Mouse (Mus musculus): Measurements from ENCODE around the gene Vsig1. TPM values are rescaled to one million over a fixed set of nuclear protein-coding genes. Genes with fewer than 3 reads are reported as not detected.

Gene Vsig1
- 27.9 and 30.5 TPM in 2 replicates for polyA plus RNA-seq (2015; fragmentation: Nextera tagmentation; extraction: Ambion mirVana)

- Histone ChIP-seq H3K4me1 (no peaks in the 10 kb centered on the region), H3K36me3 (no peaks in the 10 kb centered on the region), H3K9me3 (no peaks in the 10 kb centered on the region), H3K4me2 (no peak within 1 kb of the TSS), H3K4me3 (replicated peaks) (no peak within 1 kb of the TSS; the same call in 1 of the 2 replicates), H3K27me3 (replicated peaks) (0 out of 2 replicates have a peak, but pooled peaks cover 4% of the 10 kb centered on the region), H3K9ac (no peak within 1 kb of the TSS), H3K27ac (no peak within 1 kb of the TSS)
- WGBS: 55% methylated on average over 7 of the region's 7 CpGs
- ATAC-seq (ENCODE audit: insufficient read depth, low FRiP score, low read depth): peak; percentile 60; the same call in 1 of the 2 replicates
These were observed at the start of gene Vsig1 for GRCm38 (mm10) chrX:140907360-140907759. Gene Vsig1, plus strand, starts transcription at chrX:140907608.

- H3K9ac ChIP-seq: no peak overlapping the region
- ATAC-seq (ENCODE audit: insufficient read depth, low FRiP score, low read depth): no peak
- H3K27ac ChIP-seq: no peak overlapping the region
- no peaks in the 10 kb centered on the region for H3K9me3 ChIP-seq
- WGBS: 87% methylated on average over 6 of the region's 6 CpGs
- no peak overlapping the region for H3K4me2 ChIP-seq
- no peak overlapping the region for H3K4me3 ChIP-seq (replicated peaks)
- no peaks in the 10 kb centered on the region for H3K4me1 ChIP-seq
- H3K27me3 ChIP-seq (replicated peaks): 0 out of 2 replicates have a peak, but pooled peaks cover 2% of the 10 kb centered on the region
- no peaks in the 10 kb centered on the region for H3K36me3 ChIP-seq
These were observed 44.6 kb upstream of the Vsig1 start for GRCm38 (mm10) chrX:140862760-140863159.

- Histone ChIP-seq H3K4me2 (no peak overlapping the region), H3K27ac (no peak overlapping the region), H3K36me3 (no peaks in the 10 kb centered on the region), H3K27me3 (replicated peaks) (0 out of 2 replicates have a peak, but pooled peaks cover 2% of the 10 kb centered on the region), H3K9me3 (no peaks in the 10 kb centered on the region), H3K4me3 (replicated peaks) (no peak overlapping the region), H3K4me1 (no peaks in the 10 kb centered on the region), H3K9ac (no peak overlapping the region)
- no peak for ATAC-seq (ENCODE audit: insufficient read depth, low FRiP score, low read depth)
- WGBS: 83% methylated on average over 4 of the region's 4 CpGs
These were observed 44.0 kb upstream of the Vsig1 start for GRCm38 (mm10) chrX:140863431-140863830.

GRCm38 (mm10) chrX:140887193-140887592 is 20.2 kb upstream of the Vsig1 start:
- 73% methylated on average over 2 of the region's 2 CpGs for WGBS
- Histone ChIP-seq H3K4me1 (no peaks in the 10 kb centered on the region), H3K9me3 (no peaks in the 10 kb centered on the region), H3K36me3 (no peaks in the 10 kb centered on the region), H3K9ac (no peak overlapping the region), H3K27me3 (replicated peaks) (no peaks in the 10 kb centered on the region), H3K27ac (no peak overlapping the region), H3K4me3 (replicated peaks) (no peak overlapping the region), H3K4me2 (no peak overlapping the region)
- no peak for ATAC-seq (ENCODE audit: insufficient read depth, low FRiP score, low read depth)

- WGBS: 76% methylated on average over 4 of the region's 4 CpGs
- ATAC-seq (ENCODE audit: insufficient read depth, low FRiP score, low read depth): no peak
These were observed 15.6 kb upstream of the Vsig1 start for GRCm38 (mm10) chrX:140891796-140892195.

GRCm38 (mm10) chrX:140903487-140903886 is 3.9 kb upstream of the Vsig1 start:
- Histone ChIP-seq H3K4me3 (replicated peaks) (no peak overlapping the region), H3K36me3 (no peaks in the 10 kb centered on the region)

More at GRCm38 (mm10) chrX:140891796-140892195, 15.6 kb upstream of the Vsig1 start:
- Histone ChIP-seq H3K9me3 (no peaks in the 10 kb centered on the region), H3K4me1 (no peaks in the 10 kb centered on the region), H3K27ac (no peak overlapping the region), H3K9ac (no peak overlapping the region), H3K36me3 (no peaks in the 10 kb centered on the region), H3K27me3 (replicated peaks) (no peaks in the 10 kb centered on the region), H3K4me2 (no peak overlapping the region), H3K4me3 (replicated peaks) (no peak overlapping the region)

GRCm38 (mm10) chrX:140921321-140921720 is 13.9 kb downstream of the Vsig1 start:
- H3K27ac ChIP-seq: no peak overlapping the region
- ATAC-seq (ENCODE audit: insufficient read depth, low FRiP score, low read depth): no peak
- no peaks in the 10 kb centered on the region for H3K36me3 ChIP-seq
- no peak overlapping the region for H3K9ac ChIP-seq
- H3K4me2 ChIP-seq: no peak overlapping the region
- H3K4me3 ChIP-seq (replicated peaks): no peak overlapping the region
- H3K4me1 ChIP-seq: no peaks in the 10 kb centered on the region
- H3K27me3 ChIP-seq (replicated peaks): peaks cover 5% of the 10 kb centered on the region; the same call in 1 of the 2 replicates
- no peaks in the 10 kb centered on the region for H3K9me3 ChIP-seq
- 72% methylated on average over 6 of the region's 6 CpGs for WGBS

More at GRCm38 (mm10) chrX:140903487-140903886, 3.9 kb upstream of the Vsig1 start:
- 0 out of 2 replicates have a peak, but pooled peaks cover 4% of the 10 kb centered on the region for H3K27me3 ChIP-seq (replicated peaks)
- 58% methylated on average over 3 of the region's 3 CpGs for WGBS
- H3K27ac ChIP-seq: no peak overlapping the region
- H3K4me1 ChIP-seq: no peaks in the 10 kb centered on the region
- H3K9ac ChIP-seq: no peak overlapping the region
- no peaks in the 10 kb centered on the region for H3K9me3 ChIP-seq
- H3K4me2 ChIP-seq: no peak overlapping the region
- peak; percentile 82 for ATAC-seq (ENCODE audit: insufficient read depth, low FRiP score, low read depth)

- Histone ChIP-seq H3K27ac (no peak overlapping the region), H3K27me3 (replicated peaks) (no peaks in the 10 kb centered on the region), H3K9me3 (no peaks in the 10 kb centered on the region), H3K4me2 (no peak overlapping the region), H3K4me1 (no peaks in the 10 kb centered on the region), H3K9ac (no peak overlapping the region), H3K36me3 (no peaks in the 10 kb centered on the region), H3K4me3 (replicated peaks) (no peak overlapping the region)
- ATAC-seq (ENCODE audit: insufficient read depth, low FRiP score, low read depth): no peak
- 66% methylated on average over 3 of the region's 3 CpGs for WGBS
These were observed 24.7 kb downstream of the Vsig1 start for GRCm38 (mm10) chrX:140932066-140932465.

GRCm38 (mm10) chrX:140933263-140933662 is 25.9 kb downstream of the Vsig1 start:
- Histone ChIP-seq H3K36me3 (no peaks in the 10 kb centered on the region), H3K27ac (no peak overlapping the region), H3K4me1 (no peaks in the 10 kb centered on the region), H3K27me3 (replicated peaks) (no peaks in the 10 kb centered on the region), H3K4me2 (no peak overlapping the region), H3K9ac (no peak overlapping the region), H3K4me3 (replicated peaks) (no peak overlapping the region), H3K9me3 (no peaks in the 10 kb centered on the region)
- WGBS: 67% methylated on average over 3 of the region's 3 CpGs
- no peak for ATAC-seq (ENCODE audit: insufficient read depth, low FRiP score, low read depth)

GRCm38 (mm10) chrX:140936271-140936670 is 28.9 kb downstream of the Vsig1 start:
- Histone ChIP-seq H3K27me3 (replicated peaks) (no peaks in the 10 kb centered on the region), H3K4me2 (no peak overlapping the region), H3K27ac (no peak overlapping the region), H3K4me3 (replicated peaks) (no peak overlapping the region), H3K9me3 (no peaks in the 10 kb centered on the region), H3K4me1 (no peaks in the 10 kb centered on the region), H3K9ac (no peak overlapping the region), H3K36me3 (no peaks in the 10 kb centered on the region)
- no peak for ATAC-seq (ENCODE audit: insufficient read depth, low FRiP score, low read depth)
- 61% methylated on average over 5 of the region's 5 CpGs for WGBS

GRCm38 (mm10) chrX:140953618-140954017 is 46.2 kb downstream of the Vsig1 start:
- no peak overlapping the region for H3K4me3 ChIP-seq (replicated peaks)
- H3K9me3 ChIP-seq: no peaks in the 10 kb centered on the region
- no peaks in the 10 kb centered on the region for H3K27me3 ChIP-seq (replicated peaks)
- H3K4me2 ChIP-seq: no peak overlapping the region
- 83% methylated on average over 4 of the region's 4 CpGs for WGBS
- H3K4me1 ChIP-seq: no peaks in the 10 kb centered on the region
- ATAC-seq (ENCODE audit: insufficient read depth, low FRiP score, low read depth): no peak; the same call in 1 of the 2 replicates
- H3K9ac ChIP-seq: no peak overlapping the region
- H3K36me3 ChIP-seq: no peaks in the 10 kb centered on the region
- no peak overlapping the region for H3K27ac ChIP-seq

- peak; percentile 97 for ATAC-seq (ENCODE audit: insufficient read depth, low FRiP score, low read depth)
- peak within 1 kb of the TSS; percentile 53 for H3K4me3 ChIP-seq (replicated peaks)
- 19% methylated on average over 23 of the region's 23 CpGs for WGBS
- peak within 1 kb of the TSS; percentile 51 for H3K4me2 ChIP-seq
- H3K9ac ChIP-seq: no peak within 1 kb of the TSS
- no peaks in the 10 kb centered on the region for H3K4me1 ChIP-seq
- no peak within 1 kb of the TSS; the same call in 1 of the 2 replicates for H3K27ac ChIP-seq
- H3K9me3 ChIP-seq: no peaks in the 10 kb centered on the region
- H3K36me3 ChIP-seq: no peaks in the 10 kb centered on the region
- H3K27me3 ChIP-seq (replicated peaks): no peaks in the 10 kb centered on the region
These were observed 49.0 kb downstream of the Vsig1 start, which contains the start of the genes Psmd10 and Atg4a for GRCm38 (mm10) chrX:140956272-140956940. Gene Psmd10, minus strand, starts transcription at chrX:140956728. Gene Atg4a, plus strand, starts transcription at chrX:140956907.
